Mouse (Mus musculus) intestine, embryonic 14.5 days (tissue): ENCODE data around the gene R3hdm2. TPM values are rescaled to one million over a fixed set of nuclear protein-coding genes. Genes with fewer than 3 reads are reported as not detected.

Experiments used
- ATAC-seq: fragments of 200-750 bp; cut with Nextera tagmentation; replicated peaks from 2 replicates; pipeline ENCODE4 v1.8.0; 2017; ENCODE audit warnings: low read depth, moderate number of reproducible peaks, moderate TSS enrichment, moderate library complexity; ENCODE audit not compliant: low FRiP score, low TSS enrichment
- DNase-seq: peaks from one replicate; pipeline ENCODE4 v3.0.0-alpha.2; 2018; ENCODE audit warnings: low spot score
- H3K27ac ChIP-seq: fragments of 300-500 bp; sonication (generic); 2 replicates; pipeline ENCODE4 v1.5.1; 2014; ENCODE audit warnings: low read depth, mild to moderate bottlenecking, control low read depth
- H3K27me3 ChIP-seq: fragments of 300-500 bp; sonication (generic); replicated peaks from 2 replicates; pipeline ENCODE4 v1.6.1; 2014; ENCODE audit warnings: low read length, control low read depth; ENCODE audit not compliant: control insufficient read depth, insufficient read depth
- H3K36me3 ChIP-seq: fragments of 300-500 bp; sonication (generic); 2 replicates; pipeline ENCODE4 v1.6.1; 2014; ENCODE audit warnings: low read length, control low read depth; ENCODE audit not compliant: control insufficient read depth, insufficient read depth
- H3K4me1 ChIP-seq: fragments of 300-500 bp; sonication (generic); replicated peaks from 2 replicates; pipeline ENCODE4 v1.6.1; 2014; ENCODE audit warnings: low read length, control low read depth, mixed read lengths; ENCODE audit not compliant: control insufficient read depth, insufficient read depth
- H3K4me2 ChIP-seq: fragments of 300-500 bp; sonication (generic); 2 replicates; pipeline ENCODE4 v1.6.1; 2014; ENCODE audit warnings: low read length
- H3K4me3 ChIP-seq: fragments of 300-500 bp; sonication (generic); 2 replicates; pipeline ENCODE4 v1.5.1; 2014; ENCODE audit warnings: low read depth, low read length, control low read depth, mixed read lengths
- H3K9ac ChIP-seq: fragments of 300-500 bp; sonication (generic); 2 replicates; pipeline ENCODE4 v1.6.1; 2014; ENCODE audit warnings: mild to moderate bottlenecking, low read length
- H3K9me3 ChIP-seq: fragments of 300-500 bp; sonication (generic); 2 replicates; pipeline ENCODE4 v1.6.1; 2016; ENCODE audit warnings: low read length, control low read depth; ENCODE audit not compliant: control insufficient read depth
- WGBS: fragments of 180-500 bp; shearing (Covaris S2); extraction: QIAGEN DNeasy Blood & Tissue Kit; methylation state at CpG from one replicate; pipeline ENCODE4 v1.1.7; 2014; 5-methylcytosine and 5-hydroxymethylcytosine counted together
- polyA plus RNA-seq: library from polyadenylated mRNA; unstranded; fragments of >200 nt; fragmentation: Nextera tagmentation; extraction: Ambion mirVana; gene quantifications from 2 replicates; pipeline ENCODE4 v1.2.1, GENCODE M21; 2014

The R3hdm2 gene
- polyA plus RNA-seq, 1 experiment from 2014 or later = 31.5 TPM

DNA sequence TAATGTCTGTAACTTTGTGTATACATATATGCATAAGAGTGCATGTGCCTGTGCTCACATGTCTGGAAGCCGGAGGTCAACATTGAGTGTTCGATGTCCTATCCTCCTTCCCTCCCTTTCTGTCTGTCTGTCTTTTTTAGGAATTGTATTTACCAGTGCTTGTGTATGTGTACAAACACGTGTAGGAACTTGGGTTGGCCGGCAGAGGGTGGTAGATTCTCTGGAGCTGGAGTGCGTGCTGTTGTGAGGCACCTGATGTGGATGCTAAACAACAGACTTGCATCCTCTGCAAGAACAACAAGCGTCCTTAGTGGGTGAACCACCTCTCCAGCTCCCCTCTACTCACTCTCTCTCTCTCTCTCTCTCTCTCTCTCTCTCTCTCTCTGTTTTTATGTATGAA, 11.6 kb downstream of the R3hdm2 start:
- no peaks in the 10 kb centered on the region for H3K9me3 ChIP-seq
- no peak overlapping the region for H3K27ac ChIP-seq
- DNase-seq = no peak
- no peak for ATAC-seq
- 85% methylated on average over 6 of the region's 6 CpGs for WGBS
- no peak overlapping the region for H3K9ac ChIP-seq
- H3K4me2 ChIP-seq = no peak overlapping the region
- H3K27me3 ChIP-seq = no peaks in the 10 kb centered on the region
- no peaks in the 10 kb centered on the region for H3K4me1 ChIP-seq
- H3K4me3 ChIP-seq = no peak overlapping the region
- H3K36me3 ChIP-seq = peaks cover 27% of the 10 kb centered on the region

- Histone ChIP-seq H3K27ac (no peak overlapping the region), H3K4me2 (no peak overlapping the region), H3K4me3 (no peak overlapping the region), H3K27me3 (no peaks in the 10 kb centered on the region), H3K9me3 (no peaks in the 10 kb centered on the region), H3K36me3 (peaks cover 32% of the 10 kb centered on the region), H3K4me1 (no peaks in the 10 kb centered on the region), H3K9ac (no peak overlapping the region)
- no peak for DNase-seq
- WGBS = 86% methylated on average over 3 of the region's 3 CpGs
- ATAC-seq = no peak
Measured at GRCm38 (mm10) chr10:127404701-127405100, 24.6 kb downstream of the R3hdm2 start.

GRCm38 (mm10) chr10:127407391-127407790, 27.3 kb downstream of the R3hdm2 start:
- DNase-seq (no peak), ATAC-seq (no peak)
- H3K4me2 ChIP-seq = no peak overlapping the region
- no peak overlapping the region for H3K4me3 ChIP-seq
- no peaks in the 10 kb centered on the region for H3K9me3 ChIP-seq
- H3K4me1 ChIP-seq = peaks cover 8% of the 10 kb centered on the region; the same call in 1 of the 2 replicates
- peaks cover 7% of the 10 kb centered on the region for H3K36me3 ChIP-seq
- no peak overlapping the region for H3K27ac ChIP-seq
- WGBS = 72% methylated on average over 4 of the region's 4 CpGs
- H3K27me3 ChIP-seq = no peaks in the 10 kb centered on the region
- no peak overlapping the region for H3K9ac ChIP-seq

- no peak overlapping the region for H3K4me2 ChIP-seq
- no peaks in the 10 kb centered on the region for H3K9me3 ChIP-seq
- peaks cover 5% of the 10 kb centered on the region; the same call in 1 of the 2 replicates for H3K36me3 ChIP-seq
- no peaks in the 10 kb centered on the region for H3K27me3 ChIP-seq
- ATAC-seq = no peak
- no peak overlapping the region for H3K9ac ChIP-seq
- H3K4me3 ChIP-seq = no peak overlapping the region
- no peak overlapping the region for H3K27ac ChIP-seq
- 35% methylated on average over 5 of the region's 5 CpGs for WGBS
- peaks cover 8% of the 10 kb centered on the region; the same call in 1 of the 2 replicates for H3K4me1 ChIP-seq
- DNase-seq = no peak
Measured at GRCm38 (mm10) chr10:127412101-127412500, 32.0 kb downstream of the R3hdm2 start.

- no peak for ATAC-seq
Measured at GRCm38 (mm10) chr10:127412776-127413175, 32.6 kb downstream of the R3hdm2 start.

GRCm38 (mm10) chr10:127413585-127413984, 33.5 kb downstream of the R3hdm2 start:
- Histone ChIP-seq H3K4me1 (peaks cover 8% of the 10 kb centered on the region; the same call in 1 of the 2 replicates), H3K27ac (no peak overlapping the region), H3K4me3 (no peak overlapping the region), H3K4me2 (no peak overlapping the region), H3K9ac (no peak overlapping the region), H3K27me3 (no peaks in the 10 kb centered on the region), H3K9me3 (no peaks in the 10 kb centered on the region), H3K36me3 (peaks cover 5% of the 10 kb centered on the region; the same call in 1 of the 2 replicates)
- no peak for DNase-seq
- WGBS = 53% methylated on average over 1 of the region's 1 CpGs
- no peak for ATAC-seq

More at GRCm38 (mm10) chr10:127412776-127413175, 32.6 kb downstream of the R3hdm2 start:
- 73% methylated on average over 2 of the region's 2 CpGs for WGBS
- no peak overlapping the region for H3K9ac ChIP-seq
- H3K4me2 ChIP-seq = no peak overlapping the region
- peaks cover 5% of the 10 kb centered on the region; the same call in 1 of the 2 replicates for H3K36me3 ChIP-seq
- H3K9me3 ChIP-seq = no peaks in the 10 kb centered on the region
- peaks cover 8% of the 10 kb centered on the region; the same call in 1 of the 2 replicates for H3K4me1 ChIP-seq
- no peak overlapping the region for H3K4me3 ChIP-seq
- H3K27me3 ChIP-seq = no peaks in the 10 kb centered on the region
- no peak overlapping the region for H3K27ac ChIP-seq
- DNase-seq = no peak

DNA sequence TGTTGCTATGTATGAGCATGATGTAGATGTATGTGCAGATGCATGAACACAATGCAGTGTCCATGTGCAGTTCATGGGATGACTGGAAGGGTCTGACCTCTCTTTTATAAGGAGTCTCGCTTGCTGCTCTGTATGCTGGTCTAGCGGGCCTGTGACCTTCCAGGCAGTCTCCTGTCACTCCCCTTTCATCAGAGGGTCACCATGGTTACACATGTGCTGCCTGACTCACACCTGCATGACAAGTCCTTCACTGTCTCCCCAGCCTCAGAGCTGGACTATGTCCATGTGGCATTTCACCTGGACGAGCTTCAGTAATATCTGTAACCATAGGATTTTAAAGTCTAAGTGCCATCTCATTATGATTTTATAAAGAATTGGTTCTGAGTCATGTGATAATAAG, 34.0 kb downstream of the R3hdm2 start:
- ATAC-seq (no peak), DNase-seq (no peak)
- Histone ChIP-seq H3K4me1 (peaks cover 8% of the 10 kb centered on the region; the same call in 1 of the 2 replicates), H3K4me3 (no peak overlapping the region), H3K36me3 (peaks cover 5% of the 10 kb centered on the region; the same call in 1 of the 2 replicates), H3K27me3 (no peaks in the 10 kb centered on the region), H3K9ac (no peak overlapping the region), H3K27ac (no peak overlapping the region), H3K4me2 (no peak overlapping the region), H3K9me3 (no peaks in the 10 kb centered on the region)
- 88% methylated on average over 3 of the region's 3 CpGs for WGBS

GRCm38 (mm10) chr10:127420131-127420530, 40.0 kb downstream of the R3hdm2 start:
- no peaks in the 10 kb centered on the region for H3K36me3 ChIP-seq
- WGBS = 11% methylated on average over 6 of the region's 6 CpGs

GRCm38 (mm10) chr10:127420676-127421353, 40.7 kb downstream of the R3hdm2 start:
- no peak overlapping the region for H3K27ac ChIP-seq
- no peak overlapping the region for H3K4me2 ChIP-seq
- no peak overlapping the region for H3K9ac ChIP-seq
- H3K27me3 ChIP-seq = no peaks in the 10 kb centered on the region
- H3K36me3 ChIP-seq = no peaks in the 10 kb centered on the region
- no peak for DNase-seq
- no peak for ATAC-seq
- 18% methylated on average over 9 of the region's 9 CpGs for WGBS
- H3K9me3 ChIP-seq = no peaks in the 10 kb centered on the region
- no peak overlapping the region for H3K4me3 ChIP-seq
- peaks cover 27% of the 10 kb centered on the region; the same call in 1 of the 2 replicates for H3K4me1 ChIP-seq

More at GRCm38 (mm10) chr10:127420131-127420530, 40.0 kb downstream of the R3hdm2 start:
- no peaks in the 10 kb centered on the region for H3K27me3 ChIP-seq
- H3K4me2 ChIP-seq = no peak overlapping the region
- no peak overlapping the region for H3K4me3 ChIP-seq
- peaks cover 25% of the 10 kb centered on the region; the same call in 1 of the 2 replicates for H3K4me1 ChIP-seq
- DNase-seq (no peak), ATAC-seq (no peak)
- no peak overlapping the region for H3K27ac ChIP-seq
- no peak overlapping the region for H3K9ac ChIP-seq
- no peaks in the 10 kb centered on the region for H3K9me3 ChIP-seq
